Mouse (Mus musculus): Measurements from ENCODE around the gene Dhx16. TPM values are rescaled to one million over a fixed set of nuclear protein-coding genes. Genes with fewer than 3 reads are reported as not detected.

Gene Dhx16
- polyA plus RNA-seq, 1 experiment: 533 TPM

DNA sequence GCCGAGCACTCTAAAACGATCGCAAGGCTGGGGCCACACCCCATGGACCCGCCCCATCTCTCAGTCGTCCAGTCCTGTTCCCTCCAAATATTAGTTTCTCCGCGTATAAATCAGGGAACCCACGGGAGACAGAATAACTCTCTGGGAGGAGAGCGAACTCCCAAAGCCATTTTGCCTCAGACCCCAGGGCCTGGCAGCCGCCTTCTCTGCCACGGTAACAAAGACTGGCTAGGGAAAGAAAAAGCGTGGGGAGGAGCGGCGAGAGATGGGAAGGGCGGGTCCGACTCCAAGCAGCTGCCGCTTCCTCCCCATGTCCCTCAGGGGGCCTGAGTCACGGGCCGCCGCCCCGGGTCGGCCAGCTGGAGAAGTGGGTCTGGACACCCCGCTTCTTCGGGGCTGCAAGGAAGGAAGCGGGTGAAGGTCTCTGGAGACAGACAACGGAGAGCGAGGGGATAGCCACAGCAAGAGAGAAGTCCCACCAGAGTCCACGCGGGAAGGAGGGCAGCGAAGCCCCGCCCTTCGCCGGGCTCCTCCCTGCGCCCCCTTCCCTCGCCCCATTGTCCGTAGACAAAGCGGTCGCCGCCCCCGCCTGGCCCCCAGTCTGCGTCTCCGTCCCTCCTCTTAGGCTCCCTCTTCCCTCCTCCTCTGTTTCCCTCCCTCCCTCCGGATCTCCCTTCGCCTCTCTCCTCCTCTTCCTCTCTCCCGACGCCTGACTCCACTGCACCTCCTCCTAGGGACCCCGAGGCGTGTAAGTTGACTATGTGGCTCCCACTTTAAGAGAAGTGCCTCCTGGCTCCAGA is 13.9 kb upstream of the Dhx16 start, which contains the start of gene Ppp1r18:
Ppp1r18 (plus strand) TSS at position 113 of the 800 bp plus-strand sequence.
- TF ChIP-seq POLR2A (IDR thresholded peaks at IDR 0.05; ENCODE audit: insufficient read depth, low read length) (no peak), EP300 (IDR thresholded peaks at IDR 0.05; ENCODE audit: insufficient read depth, low read depth, low read length) (peak; percentile 31; the same call in 1 of the 2 replicates)
- H3K9ac ChIP-seq (ENCODE audit: low read depth, poor library complexity, severe bottlenecking): peak within 1 kb of the TSS; percentile 82
- peak within 1 kb of the TSS; percentile 91 for H3K4me3 ChIP-seq (ENCODE audit: low read depth, low read length)
- no peaks in the 10 kb centered on the region for H3K27me3 ChIP-seq (ENCODE audit: control insufficient read depth, insufficient read depth, low read length, poor library complexity, severe bottlenecking)
- no peaks in the 10 kb centered on the region for H3K9me3 ChIP-seq (replicated peaks; ENCODE audit: control insufficient read depth, insufficient read depth, low read length, poor library complexity, severe bottlenecking)
- peaks cover 5% of the 10 kb centered on the region for H3K4me1 ChIP-seq (ENCODE audit: control insufficient read depth, insufficient read depth, low read length)
- no peaks in the 10 kb centered on the region for H3K36me3 ChIP-seq (ENCODE audit: control insufficient read depth, insufficient read depth, low read length, poor library complexity, severe bottlenecking)
- H3K27ac ChIP-seq (ENCODE audit: insufficient read depth, low read length): peak within 1 kb of the TSS; percentile 60

DNA sequence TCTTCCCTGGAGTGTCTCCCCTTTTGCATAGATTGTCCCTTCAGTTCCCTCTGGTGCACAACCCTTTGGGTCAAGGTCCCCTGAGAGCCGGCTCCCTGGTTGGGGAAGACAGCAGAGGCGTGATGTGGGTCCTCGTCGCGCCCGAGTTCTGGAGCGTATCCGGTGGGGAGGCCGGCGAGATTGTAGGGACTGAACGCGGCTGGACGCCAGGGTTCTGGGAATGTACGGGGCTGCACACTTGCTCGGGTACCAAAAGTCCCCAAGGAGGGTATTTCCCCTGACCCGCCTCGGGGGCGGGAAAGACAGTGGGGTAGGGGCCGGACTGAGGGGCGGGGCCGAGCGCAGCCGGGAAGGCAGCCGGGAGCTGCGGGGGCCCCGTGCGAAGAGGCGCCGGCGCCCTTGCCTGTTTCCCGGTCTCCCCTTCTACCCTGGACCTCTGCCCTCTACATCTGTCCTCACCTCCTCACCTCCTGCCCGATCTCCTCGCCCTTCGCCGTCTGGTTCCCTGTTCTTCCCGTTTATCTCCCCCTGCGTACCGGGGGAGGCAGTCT is 13.3 kb upstream of the Dhx16 start:
- peaks cover 5% of the 10 kb centered on the region for H3K4me1 ChIP-seq (ENCODE audit: control insufficient read depth, insufficient read depth, low read length)

DNA sequence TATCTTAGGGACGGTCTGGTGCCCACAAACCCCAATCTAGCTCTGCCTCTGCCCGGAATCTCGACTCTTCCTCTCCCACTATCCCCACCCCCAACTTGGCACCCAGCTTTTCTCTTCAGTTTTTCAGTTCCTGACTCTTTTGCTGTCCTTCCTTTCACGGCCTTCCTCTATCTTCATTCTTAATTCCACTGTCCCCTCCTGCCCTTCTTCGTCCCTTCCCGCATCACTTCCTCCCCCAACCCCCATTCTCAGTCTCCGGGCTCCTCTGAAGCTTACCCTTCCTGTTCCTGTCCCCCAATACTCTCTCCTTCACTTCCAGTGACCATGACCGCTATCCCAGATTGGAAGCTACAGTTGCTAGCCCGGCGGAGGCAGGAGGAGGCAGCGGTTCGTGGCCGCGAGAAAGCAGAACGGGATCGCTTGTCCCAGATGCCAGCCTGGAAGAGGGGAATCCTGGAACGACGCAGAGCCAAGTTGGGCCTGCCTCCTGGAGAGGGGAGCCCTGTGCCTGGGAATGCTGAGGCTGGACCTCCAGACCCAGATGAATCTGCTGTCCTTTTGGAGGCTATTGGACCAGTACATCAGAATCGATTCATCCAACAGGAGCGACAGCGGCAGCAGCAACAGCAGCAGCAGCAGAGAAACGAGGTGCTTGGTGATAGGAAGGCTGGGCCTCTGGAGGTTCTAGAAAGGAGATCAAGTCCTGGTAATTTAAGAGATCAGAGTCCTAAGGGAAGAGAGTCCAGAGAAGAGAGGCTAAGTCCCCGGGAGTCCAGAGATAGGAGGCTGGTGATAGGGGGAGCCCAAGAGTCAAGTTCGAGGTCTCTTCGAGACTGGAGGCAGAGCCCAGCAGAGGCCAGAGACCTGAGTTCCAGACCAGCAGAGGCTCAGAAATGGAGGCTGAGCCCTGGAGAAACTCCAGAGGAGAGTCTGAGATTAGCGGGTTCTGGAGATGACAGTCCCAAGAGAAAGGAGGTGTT is 12.4 kb upstream of the Dhx16 start:
- Histone ChIP-seq H3K36me3 (ENCODE audit: control insufficient read depth, insufficient read depth, low read length, poor library complexity, severe bottlenecking) (no peaks in the 10 kb centered on the region), H3K9ac (ENCODE audit: low read depth, poor library complexity, severe bottlenecking) (peak overlapping the region; percentile 82), H3K9me3 (replicated peaks; ENCODE audit: control insufficient read depth, insufficient read depth, low read length, poor library complexity, severe bottlenecking) (no peaks in the 10 kb centered on the region), H3K4me1 (ENCODE audit: control insufficient read depth, insufficient read depth, low read length) (peaks cover 5% of the 10 kb centered on the region), H3K4me3 (ENCODE audit: low read depth, low read length) (peak overlapping the region; percentile 91), H3K27me3 (ENCODE audit: control insufficient read depth, insufficient read depth, low read length, poor library complexity, severe bottlenecking) (no peaks in the 10 kb centered on the region), H3K27ac (ENCODE audit: insufficient read depth, low read length) (0 out of 2 replicates have a peak overlapping the region, but pooled peaks have one; percentile 1)
- TF ChIP-seq CTCF (IDR thresholded peaks at IDR 0.05; ENCODE audit: low read depth, low read length) (peak; percentile 25), POLR2A (IDR thresholded peaks at IDR 0.05; ENCODE audit: insufficient read depth, low read length) (no peak)

More for the DNA sequence above, 13.3 kb upstream of the Dhx16 start:
- H3K4me3 ChIP-seq (ENCODE audit: low read depth, low read length): peak overlapping the region; percentile 91
- H3K9me3 ChIP-seq (replicated peaks; ENCODE audit: control insufficient read depth, insufficient read depth, low read length, poor library complexity, severe bottlenecking): no peaks in the 10 kb centered on the region
- H3K36me3 ChIP-seq (ENCODE audit: control insufficient read depth, insufficient read depth, low read length, poor library complexity, severe bottlenecking): no peaks in the 10 kb centered on the region
- peak overlapping the region; percentile 82 for H3K9ac ChIP-seq (ENCODE audit: low read depth, poor library complexity, severe bottlenecking)
- H3K27me3 ChIP-seq (ENCODE audit: control insufficient read depth, insufficient read depth, low read length, poor library complexity, severe bottlenecking): no peaks in the 10 kb centered on the region
- no peak for TF ChIP-seq CTCF (IDR thresholded peaks at IDR 0.05; ENCODE audit: low read depth, low read length)
- TF ChIP-seq POLR2A (IDR thresholded peaks at IDR 0.05; ENCODE audit: insufficient read depth, low read length): no peak
- no peak for TF ChIP-seq EP300 (IDR thresholded peaks at IDR 0.05; ENCODE audit: insufficient read depth, low read depth, low read length)
- H3K27ac ChIP-seq (ENCODE audit: insufficient read depth, low read length): peak overlapping the region; percentile 39

DNA sequence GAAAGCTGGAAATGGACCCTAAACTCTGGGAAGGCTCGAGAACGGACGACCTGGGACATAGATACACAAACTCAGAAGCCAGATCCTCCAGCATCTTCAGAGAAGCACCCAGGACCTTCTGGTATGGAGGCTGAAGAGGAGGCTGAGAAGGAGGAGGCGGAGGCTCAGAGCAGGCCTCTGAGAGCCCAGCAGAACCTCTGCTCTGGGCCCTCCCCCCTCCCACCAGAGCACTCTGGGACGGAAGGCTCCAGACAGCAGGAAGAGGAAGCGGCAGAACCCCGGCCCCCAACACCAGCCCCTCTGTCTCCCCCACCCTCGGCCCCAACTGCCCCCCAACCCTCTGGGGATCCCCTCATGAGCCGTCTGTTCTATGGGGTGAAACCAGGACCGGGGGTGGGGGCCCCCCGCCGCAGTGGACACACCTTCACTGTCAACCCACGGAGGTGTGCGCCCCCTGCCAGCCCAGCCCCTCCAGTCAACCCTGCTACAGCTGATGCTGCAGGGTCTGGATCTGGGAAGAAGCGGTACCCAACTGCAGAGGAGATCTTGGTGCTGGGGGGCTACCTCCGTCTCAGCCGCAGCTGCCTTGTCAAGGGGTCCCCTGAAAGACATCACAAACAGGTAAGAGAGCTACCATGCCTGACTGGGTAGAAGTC is 11.3 kb upstream of the Dhx16 start:
- Histone ChIP-seq H3K36me3 (ENCODE audit: control insufficient read depth, insufficient read depth, low read length, poor library complexity, severe bottlenecking) (no peaks in the 10 kb centered on the region), H3K27me3 (ENCODE audit: control insufficient read depth, insufficient read depth, low read length, poor library complexity, severe bottlenecking) (no peaks in the 10 kb centered on the region), H3K27ac (ENCODE audit: insufficient read depth, low read length) (peak overlapping the region; percentile 93), H3K9me3 (replicated peaks; ENCODE audit: control insufficient read depth, insufficient read depth, low read length, poor library complexity, severe bottlenecking) (no peaks in the 10 kb centered on the region), H3K9ac (ENCODE audit: low read depth, poor library complexity, severe bottlenecking) (peak overlapping the region; percentile 82), H3K4me1 (ENCODE audit: control insufficient read depth, insufficient read depth, low read length) (peaks cover 5% of the 10 kb centered on the region), H3K4me3 (ENCODE audit: low read depth, low read length) (peak overlapping the region; percentile 67)
- no peak for TF ChIP-seq EP300 (IDR thresholded peaks at IDR 0.05; ENCODE audit: insufficient read depth, low read depth, low read length)
- TF ChIP-seq POLR2A (IDR thresholded peaks at IDR 0.05; ENCODE audit: insufficient read depth, low read length): no peak
- TF ChIP-seq CTCF (IDR thresholded peaks at IDR 0.05; ENCODE audit: low read depth, low read length): no peak

DNA sequence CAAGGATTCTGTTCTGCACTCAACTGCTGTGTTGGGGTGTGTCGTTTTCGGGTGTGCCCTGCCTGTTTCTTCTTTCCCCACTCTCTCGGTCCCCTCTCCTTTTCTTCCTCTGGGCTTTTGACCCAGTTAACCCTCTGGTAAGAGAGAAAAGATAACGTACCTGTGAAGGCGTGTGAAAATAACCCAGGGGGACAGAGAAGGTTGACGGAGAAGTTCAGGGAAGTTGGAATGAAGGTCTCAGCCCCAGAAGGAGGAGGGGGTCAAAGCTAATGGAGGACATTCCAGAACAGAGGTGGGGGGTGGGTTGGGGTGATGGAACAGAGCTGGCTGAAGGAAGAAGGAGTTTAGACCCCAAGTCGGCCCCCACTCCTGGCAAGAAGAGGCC is 10.7 kb upstream of the Dhx16 start:
- Histone ChIP-seq H3K9ac (ENCODE audit: low read depth, poor library complexity, severe bottlenecking) (peak overlapping the region; percentile 82; the same call in 1 of the 2 replicates), H3K27me3 (ENCODE audit: control insufficient read depth, insufficient read depth, low read length, poor library complexity, severe bottlenecking) (no peaks in the 10 kb centered on the region), H3K27ac (ENCODE audit: insufficient read depth, low read length) (peak overlapping the region; percentile 93), H3K36me3 (ENCODE audit: control insufficient read depth, insufficient read depth, low read length, poor library complexity, severe bottlenecking) (no peaks in the 10 kb centered on the region), H3K4me3 (ENCODE audit: low read depth, low read length) (peak overlapping the region; percentile 67), H3K4me1 (ENCODE audit: control insufficient read depth, insufficient read depth, low read length) (peaks cover 4% of the 10 kb centered on the region), H3K9me3 (replicated peaks; ENCODE audit: control insufficient read depth, insufficient read depth, low read length, poor library complexity, severe bottlenecking) (no peaks in the 10 kb centered on the region)
- TF ChIP-seq EP300 (IDR thresholded peaks at IDR 0.05; ENCODE audit: insufficient read depth, low read depth, low read length) (no peak), POLR2A (IDR thresholded peaks at IDR 0.05; ENCODE audit: insufficient read depth, low read length) (no peak), CTCF (IDR thresholded peaks at IDR 0.05; ENCODE audit: low read depth, low read length) (no peak)

Data from ES-Bruce4 (cell line).